Mouse (Mus musculus) embryo, embryonic 10 days (tissue): Measurements from ENCODE around the gene Rptor.

ENCODE experiments used
- DNase-seq: peaks from one replicate; pipeline ENCODE4 v3.0.0-alpha.2; 2015; ENCODE audit warnings: low spot score

Gene Rptor

DNA sequence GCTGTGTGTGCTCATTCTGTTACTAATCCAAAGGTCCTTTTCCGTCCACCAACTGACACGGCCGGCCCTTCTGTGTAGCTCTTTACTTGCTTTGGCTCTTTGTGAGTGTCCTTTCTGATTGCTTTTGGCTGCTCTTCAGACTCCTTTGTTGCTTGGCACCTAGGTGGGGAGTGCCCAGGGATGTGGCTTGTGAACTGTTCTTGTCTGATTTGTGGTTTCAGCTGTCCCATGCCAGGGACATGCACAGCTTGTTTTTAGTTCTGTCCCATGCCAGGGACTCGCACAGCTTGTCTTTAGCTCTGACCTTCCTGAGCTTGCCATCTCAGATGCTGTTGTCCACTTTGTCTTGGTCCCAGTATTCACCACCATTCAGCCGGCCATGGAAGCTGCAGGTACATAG is 4.8 kb downstream of the Rptor start:
- DNase-seq: no peak

DNA sequence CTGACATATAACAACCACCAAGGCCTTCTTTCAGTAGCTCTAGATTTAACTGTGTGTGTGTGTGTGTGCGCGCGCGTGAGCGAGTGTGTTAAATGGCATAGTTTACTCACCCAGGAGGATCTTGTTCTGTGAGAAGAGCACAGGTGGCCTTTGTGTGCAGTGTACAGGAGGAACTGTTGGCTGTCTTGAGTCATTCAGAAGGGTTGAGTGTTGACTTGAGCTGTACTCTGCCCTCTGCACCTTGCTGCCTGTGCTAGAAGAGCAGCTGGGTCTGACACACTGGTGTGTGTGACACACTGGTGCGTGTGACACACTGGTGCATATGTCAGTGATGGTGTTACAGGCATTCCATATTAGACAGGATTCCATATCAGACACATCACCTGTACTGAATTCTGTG is 8.8 kb downstream of the Rptor start:
- DNase-seq: no peak

DNA sequence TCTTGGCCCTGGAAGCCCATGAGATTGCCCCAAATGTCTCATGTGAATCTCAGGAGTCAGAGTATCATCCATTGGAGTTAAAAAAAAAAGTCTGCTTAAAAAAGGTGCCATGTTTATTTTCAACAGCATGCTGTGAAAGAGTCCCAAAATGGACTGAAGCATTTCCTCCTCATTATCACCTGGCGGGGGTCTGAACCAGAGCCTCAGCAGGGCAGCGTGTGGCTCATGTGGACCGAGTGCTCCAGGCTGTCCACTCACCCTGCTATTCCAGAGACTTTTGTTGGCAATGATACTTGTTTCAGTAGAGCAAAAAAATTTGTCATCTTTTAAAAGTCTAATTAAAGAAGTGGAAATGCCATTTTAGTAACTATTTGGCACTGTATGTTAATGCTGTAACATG is 9.5 kb downstream of the Rptor start:
- no peak for DNase-seq

DNA sequence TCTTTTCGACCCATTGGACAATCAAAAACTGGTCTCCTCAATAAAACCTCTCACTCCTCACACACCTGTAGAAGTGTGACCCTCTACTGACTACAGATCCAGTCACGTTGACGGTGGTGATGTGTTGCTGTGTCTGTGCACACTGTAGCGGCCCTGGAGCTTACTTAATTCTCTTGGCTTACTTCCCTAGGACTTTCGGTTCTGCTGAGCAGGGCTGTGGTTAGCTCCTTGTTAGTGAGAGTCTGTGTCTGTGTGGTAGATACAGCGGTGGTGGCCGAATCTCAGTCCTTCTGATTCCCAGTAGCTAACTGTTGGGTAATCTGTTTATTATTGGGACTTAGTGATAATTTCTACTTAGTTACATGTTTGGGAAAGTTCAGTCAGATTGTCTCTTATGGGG is 12.4 kb downstream of the Rptor start:
- DNase-seq: no peak

DNA sequence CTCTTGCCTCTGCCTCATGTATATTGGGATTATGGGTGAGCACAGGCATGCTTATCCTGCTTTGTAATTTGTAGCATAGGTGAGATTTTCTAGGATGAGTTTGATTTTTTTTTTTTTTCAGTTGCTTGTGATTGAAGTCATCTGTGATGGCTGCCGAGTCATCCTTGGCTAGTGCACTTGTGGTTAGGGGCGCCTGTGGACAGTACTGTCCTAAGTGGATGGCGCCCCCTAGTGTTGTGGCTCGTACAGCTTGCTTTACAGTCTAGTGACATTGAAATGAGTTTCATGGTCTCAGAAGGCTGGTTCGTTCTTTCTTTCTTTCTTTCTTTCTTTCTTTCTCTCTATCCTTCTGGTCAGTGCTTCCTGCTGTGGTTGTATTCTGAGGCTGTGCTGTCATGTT is 16.1 kb downstream of the Rptor start:
- peak; percentile 78 for DNase-seq

DNA sequence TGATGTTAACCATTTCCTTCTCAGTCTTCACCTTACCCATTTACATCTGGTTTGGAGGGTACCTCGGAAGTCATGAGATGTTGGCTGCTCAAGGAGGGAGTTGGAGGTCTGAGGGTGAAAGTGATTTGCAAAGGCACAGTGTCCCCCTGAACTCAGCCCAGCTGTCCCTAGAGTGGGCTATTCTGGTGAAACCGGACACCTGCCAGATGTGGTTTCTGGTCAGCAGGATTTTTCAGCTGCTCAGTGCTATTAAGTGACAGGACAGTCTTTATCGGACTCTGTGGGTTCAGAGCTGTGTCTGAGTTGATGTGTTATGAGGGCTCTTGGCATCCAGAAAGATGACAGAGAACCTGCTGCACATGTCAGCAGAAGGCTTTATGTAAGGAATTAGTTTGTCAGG is 18.6 kb downstream of the Rptor start:
- DNase-seq: peak; percentile 50

DNA sequence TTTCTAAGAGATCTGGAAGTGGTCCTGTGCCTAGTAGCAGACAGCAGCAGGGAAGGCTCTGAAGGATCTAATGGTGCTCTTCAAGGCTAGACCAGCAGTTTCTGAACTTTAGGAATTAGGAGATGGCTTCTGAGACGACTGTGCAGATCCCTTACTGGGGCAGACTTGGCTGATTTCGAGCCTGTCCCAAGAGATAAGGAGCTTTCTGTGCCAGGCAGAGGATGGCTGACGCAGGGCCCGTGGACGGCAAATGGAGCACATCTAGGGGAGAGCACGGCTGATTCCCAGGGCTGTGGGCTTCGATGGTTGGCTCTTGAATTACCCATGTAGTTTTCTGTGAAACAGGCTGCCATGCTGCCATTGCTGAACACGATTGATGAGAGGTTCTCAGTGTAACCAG is 21.1 kb downstream of the Rptor start:
- DNase-seq: no peak

DNA sequence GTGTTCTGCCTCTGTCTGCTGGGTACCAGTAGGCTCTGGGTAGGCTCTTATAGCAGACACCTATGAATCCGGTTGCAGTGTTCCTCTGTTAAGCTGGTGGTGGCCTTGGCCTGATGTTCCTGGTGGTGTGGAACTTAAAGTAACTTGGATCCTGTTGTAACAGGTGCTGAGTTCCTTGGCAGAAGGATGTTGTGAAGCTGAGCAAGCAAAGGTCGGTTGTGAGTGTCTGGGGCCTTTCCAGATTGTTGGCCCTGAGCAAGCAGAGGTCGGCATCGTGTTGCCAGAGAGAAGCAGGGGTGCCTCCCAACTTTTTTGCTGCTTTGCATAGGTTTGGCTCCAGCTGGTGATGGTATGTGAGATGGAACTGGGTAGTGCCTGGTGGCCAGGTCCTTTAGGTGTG is 21.7 kb downstream of the Rptor start:
- no peak for DNase-seq

DNA sequence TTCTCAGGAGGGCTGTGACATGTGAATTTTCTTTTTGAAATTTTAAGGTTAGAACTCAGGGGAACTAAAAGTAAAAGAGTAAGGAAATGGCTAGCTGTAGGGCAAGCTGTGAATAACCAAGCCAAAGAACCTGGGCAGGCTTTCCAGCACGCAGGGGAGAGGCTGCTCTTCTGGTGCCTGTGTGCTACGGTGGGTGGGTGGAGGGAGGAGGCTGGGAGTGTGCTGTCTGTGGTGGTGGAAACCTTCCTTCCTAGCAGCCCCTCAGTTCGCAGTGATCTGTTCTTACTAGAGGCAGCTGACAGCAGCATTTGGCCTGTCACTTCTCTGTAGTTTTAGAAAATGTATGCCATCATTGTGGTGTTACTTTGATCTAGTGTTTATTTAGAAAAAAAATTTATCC is 22.2 kb downstream of the Rptor start:
- no peak for DNase-seq

DNA sequence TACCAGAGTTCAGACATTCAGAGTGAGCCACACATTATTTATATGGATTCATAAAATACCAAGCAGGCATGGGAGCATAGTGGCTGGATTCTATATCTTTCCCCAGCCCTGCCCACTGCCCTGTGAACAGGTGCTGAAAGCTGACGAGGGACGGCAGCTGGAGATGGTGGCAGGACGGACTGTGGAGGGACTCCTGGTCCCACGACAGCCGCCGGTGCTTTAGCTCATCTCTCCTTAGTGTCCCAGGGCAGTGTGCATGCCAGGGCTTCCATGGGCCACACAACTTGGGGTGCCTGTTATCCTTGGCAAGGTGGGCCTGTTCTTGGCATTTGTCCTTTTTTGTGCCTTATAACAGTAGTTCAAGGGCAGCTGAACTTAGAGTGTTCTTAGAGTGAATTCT is 22.8 kb downstream of the Rptor start:
- no peak for DNase-seq

DNA sequence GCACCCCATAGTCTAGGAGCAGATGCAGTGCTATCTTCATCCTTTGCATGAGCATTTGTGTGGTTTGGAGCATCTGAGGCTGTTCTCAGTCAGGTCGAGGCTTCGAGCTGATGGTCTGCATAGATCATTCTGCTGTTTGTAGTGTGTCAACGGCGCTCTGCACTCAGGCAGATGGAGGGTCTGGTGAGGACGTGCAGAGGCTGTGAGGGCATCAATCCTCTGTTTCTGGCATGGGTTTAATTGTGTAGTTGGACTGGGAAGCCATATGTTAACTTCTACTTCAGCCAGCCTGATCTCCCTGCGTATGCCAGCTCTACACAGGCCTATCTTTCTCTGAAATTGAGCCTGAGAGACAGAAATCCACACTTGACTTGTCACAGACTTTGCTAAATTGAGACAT is 23.2 kb downstream of the Rptor start:
- no peak for DNase-seq

DNA sequence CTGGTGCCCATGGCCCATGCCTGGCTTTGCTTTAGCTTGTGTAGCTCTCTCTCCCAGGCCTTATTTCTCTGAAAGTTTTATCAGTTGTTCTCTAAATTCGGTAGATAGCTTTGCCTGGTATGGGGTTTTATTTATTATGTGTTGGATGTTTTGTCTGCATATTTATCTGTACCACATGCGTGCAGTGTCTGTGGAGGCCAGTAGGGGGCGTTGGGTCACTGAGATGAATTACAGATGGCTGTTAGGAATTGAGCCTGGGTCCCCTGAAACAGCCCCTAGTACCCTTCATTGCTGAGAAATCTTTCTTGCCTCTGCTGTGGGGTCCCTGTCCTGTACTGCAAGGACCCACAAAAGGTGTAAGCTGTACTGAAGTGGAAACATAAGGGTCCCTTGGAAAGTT is 24.5 kb downstream of the Rptor start:
- DNase-seq: no peak

DNA sequence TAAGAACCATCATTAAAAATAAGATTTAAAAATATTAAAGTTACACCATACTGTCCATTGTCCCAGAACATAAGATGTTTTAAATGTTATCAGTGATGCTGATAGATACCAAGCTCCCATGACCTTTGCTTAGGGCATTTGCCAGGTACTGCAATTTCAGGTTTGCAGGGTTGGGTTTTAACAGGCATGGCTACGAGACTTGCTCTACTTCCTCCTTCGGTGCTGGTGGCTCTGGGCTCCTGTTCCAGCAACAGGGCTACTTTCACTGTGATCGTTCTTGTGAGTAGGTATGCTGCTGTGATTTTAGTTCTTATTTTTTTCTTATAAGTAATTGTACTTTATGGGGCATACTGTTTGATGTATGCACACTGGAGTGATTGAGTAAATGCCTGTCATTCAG is 26.4 kb downstream of the Rptor start:
- DNase-seq: no peak

DNA sequence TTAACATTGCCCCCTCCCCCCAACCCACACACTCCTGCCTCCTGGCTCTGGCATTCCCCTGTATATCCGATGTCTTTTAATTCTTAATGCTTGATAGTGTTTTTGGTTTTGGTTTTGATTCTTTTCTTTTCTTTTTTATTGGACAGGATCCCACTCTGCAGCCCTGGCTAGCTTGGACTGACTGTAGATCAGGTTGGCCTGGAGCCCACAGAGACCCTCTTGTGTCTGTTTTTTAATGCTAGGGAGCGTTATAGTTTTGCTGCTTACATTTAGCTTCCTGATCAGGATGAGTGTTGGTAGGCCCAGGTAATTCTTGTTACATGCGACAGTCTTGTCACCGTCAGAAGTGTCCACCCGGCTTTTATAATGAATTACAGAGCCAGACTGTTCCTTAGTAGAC is 27.6 kb downstream of the Rptor start:
- DNase-seq: no peak

DNA sequence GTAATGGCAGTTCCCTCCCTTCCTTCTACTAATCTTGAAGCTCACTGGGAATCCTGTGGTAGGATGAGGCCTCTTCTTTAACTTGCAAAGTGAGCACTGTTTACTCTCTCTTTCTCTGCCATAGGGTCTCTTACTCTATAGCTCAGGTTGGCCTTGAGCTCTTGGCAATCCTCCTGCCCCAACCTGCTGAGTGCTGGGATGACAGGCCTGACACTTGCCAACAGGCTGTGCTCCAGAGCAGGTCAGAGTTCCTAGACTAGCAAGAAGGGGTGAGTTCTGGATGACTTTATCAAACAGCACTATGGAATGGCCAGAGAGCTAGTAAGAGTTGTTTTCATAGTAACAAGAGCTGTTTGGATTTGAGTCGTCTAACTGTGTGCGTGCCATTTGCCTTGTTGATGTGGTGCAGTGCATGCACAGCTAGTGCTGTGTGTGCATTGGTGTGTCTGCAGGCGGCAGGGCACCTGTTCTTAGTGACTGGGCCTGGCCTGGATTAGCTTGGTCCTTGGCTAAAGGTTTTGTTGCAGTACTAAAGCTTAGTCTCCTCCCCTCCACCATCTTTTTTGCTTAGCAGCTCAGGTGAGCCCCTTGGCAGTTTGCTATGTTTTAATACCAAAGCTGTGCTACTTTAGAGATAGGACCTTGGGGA is 28.6 kb downstream of the Rptor start:
- peak; percentile 27 for DNase-seq

DNA sequence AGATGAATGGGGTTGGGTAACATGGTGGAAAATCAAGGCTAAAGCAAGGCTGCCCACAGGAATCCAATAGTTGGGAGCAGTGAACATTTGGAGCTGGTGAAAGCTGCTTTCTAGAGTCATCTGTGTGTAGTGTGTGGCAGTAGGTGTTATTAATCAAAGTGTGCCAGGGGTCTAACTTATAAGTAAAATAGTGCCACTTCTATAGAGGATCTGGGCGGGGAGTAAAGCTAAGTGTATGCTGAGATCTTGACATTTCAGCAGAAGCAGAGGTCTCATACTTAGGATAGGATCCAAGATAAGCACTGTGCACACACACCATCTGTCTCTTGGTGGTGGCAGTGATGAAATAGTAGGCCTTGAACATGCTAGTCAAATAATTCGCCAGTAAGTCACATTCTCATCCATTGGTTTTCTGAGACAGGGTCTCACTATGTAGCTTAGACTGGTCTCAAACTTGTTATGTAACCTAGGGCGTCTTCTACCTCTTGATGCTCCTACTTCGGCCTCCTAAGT is 33.7 kb downstream of the Rptor start:
- no peak for DNase-seq

DNA sequence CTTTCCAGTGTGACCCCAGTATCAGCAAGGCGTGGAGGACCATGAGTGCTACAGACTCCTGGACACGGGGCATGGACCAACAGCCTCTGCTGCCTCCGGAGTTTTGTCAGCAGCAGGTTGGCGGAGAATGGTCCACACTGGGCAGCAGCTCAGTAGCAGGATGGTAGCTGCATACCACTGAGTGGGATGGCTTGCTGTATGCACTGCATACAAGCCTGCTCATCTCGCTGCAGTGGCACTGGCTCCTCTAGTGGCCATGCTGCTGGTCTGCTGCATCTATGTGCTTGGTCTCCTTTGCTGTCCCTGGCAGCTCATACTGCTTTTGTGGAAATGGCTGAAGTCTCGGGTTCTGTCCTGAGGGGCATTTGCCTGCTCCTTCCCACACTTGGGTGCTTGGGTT is 34.8 kb downstream of the Rptor start:
- DNase-seq: no peak

DNA sequence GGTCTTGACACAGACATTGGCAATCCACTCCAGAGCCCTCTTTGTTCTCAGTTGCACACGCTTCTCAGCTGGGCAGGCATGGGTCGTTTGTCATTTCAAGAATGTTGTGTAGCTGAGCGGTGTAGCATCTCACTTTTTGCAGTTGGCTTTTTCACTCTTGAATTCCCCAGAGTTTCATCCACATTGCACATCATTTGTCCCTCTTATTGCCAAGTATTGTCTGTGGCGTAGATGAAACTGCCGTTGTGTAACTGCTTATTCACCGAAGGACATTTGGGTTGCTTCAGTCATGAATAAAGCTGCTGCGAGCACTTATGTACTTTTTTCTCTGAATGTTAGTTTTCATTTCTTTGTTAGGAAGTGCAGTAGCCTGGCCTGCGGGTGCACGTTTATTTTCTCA is 37.8 kb downstream of the Rptor start:
- no peak for DNase-seq

DNA sequence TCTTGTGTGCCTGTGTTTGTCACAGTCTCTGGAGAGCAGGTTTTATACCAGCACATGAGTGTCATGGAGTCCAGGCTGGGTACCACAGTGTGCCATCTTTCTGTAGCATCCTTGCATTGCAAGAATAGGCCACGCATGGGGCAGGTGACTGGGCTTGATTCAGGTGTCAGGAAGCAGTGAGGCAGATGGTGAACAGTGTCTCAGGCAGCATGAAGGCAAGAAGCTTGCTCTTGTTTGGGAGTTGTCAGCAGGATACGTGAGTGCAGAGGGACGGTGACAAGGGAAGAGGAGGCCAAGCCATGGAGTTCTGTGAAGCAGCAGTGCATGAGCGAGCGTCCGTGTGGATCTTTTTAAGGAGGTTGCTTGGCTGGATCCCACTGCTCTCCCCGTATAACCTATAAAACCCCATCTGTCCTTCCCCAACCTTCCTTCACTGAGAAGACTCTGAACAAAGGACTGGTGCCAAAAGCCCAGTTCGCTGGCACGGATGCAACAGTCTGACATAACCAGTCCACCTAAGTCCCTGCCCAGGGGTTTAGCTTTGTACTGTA is 39.2 kb downstream of the Rptor start:
- no peak for DNase-seq

DNA sequence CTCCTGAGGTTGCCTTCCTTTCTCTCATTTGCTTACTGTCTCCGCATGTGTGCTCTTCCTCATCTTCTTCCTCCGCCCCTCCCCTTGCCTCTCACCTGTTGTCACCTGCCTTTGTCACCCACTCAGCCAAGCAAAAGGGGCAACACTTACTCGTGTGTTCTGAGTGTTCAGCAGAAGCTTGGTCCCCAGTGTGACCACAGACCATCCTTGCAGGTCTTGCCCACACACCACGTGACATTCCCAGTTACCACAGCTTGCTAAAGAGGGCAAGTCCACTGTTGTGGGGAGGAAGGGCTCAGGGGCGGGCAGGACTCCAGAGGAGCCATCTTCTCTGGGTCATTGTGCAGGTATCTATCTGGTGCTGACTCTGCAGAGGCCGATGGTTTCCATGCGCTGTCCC is 40.6 kb downstream of the Rptor start:
- DNase-seq: no peak

DNA sequence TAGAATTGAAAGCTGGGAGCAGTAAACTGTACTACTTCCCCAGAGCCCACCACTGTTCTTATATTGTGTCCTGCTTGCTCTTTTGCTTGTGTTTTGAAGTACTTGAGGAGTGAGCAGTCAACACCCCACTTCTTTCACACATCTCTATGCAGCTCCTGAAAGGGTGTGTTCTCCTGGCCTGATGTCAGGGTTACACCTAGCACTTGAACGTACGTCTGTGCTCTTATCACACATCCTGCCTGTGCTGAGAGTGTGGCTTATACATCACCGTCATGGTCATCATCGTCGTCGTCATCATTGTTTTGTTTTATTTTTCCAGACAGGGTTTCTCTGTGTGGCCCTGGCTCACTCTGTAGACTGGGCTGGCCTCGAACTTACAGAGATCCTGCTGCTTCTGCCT is 41.4 kb downstream of the Rptor start:
- no peak for DNase-seq

DNA sequence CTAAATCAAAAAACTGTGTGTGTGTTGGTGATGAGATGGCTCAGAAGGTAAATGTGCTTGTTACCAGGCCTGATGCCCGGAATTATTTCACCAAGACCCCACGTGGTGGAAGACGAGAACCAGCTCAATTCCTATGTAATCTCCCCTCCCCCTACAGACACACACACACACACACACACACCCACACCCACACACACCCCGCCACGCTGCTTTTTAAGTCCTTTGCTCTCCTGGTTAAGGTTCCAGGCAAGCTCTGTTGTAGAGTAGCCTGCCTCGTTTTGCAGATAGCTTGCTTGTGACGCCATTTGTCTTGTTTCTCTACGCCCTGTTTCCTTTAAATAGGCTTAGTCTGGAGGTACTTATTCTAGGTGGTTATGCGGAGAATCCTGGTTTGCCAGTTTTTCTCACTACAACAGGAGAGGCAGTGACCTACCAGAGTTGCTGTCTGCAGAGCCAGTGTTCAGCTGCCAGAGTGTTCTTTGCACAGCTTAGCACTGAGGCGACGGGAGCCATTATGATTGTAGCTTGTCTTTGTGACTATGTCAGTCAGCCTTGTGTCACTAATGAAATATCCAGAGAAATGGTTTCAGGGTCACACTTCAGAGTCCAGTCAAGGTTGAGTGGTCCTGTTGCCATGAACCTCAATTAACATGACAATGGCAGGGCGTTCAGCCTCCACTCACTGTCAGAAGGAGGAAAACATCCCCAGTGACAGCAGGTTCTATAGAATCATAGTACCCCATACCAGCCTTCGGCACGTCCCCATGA is 42.1 kb downstream of the Rptor start:
- DNase-seq: peak; percentile 59

DNA sequence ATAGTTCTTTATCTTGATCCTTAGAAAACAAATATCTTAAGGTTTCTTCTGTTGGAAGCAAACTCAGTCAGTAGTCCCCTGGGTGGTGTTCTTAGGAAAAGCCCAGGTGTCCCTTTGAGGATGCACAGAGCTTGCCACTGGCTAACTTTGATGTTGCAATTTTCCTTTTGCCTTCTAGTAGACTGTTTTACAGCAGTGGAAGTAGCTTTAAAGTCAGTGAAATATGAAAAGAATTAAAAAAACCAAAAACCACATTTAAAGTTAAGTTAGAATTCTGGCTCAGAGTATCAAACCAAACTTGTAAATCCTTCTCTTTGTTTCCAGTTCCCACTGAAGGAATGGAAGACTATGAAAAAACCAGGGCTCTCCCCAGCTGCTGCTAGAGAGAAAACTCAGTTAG is 47.8 kb downstream of the Rptor start:
- no peak for DNase-seq

DNA sequence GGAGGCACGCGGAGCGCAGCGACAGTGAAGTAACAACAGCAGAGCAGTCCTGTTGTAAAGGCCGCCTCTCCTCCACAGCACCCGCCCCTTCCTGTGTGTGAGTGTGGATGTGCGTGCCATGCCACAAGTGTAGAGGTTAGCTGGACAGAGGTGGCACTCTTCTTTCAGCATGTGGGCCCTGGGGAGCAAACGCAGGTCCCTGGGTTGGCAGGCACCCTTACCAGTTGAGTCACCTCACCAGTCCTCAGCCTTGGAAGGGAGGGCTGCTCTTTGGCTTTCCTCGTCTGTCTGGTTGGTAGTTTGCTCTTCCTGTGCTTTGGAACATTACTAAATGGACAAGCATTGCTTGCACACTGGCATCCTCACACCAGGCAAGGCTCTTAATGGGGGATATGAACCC is 50.6 kb downstream of the Rptor start:
- no peak for DNase-seq
